Mouse (Mus musculus) hindbrain, postnatal 0 days (tissue): ENCODE measurements around the gene Pnrc2. TPM values are rescaled to one million over a fixed set of nuclear protein-coding genes. Genes with fewer than 3 reads are reported as not detected.

Source experiments
- ATAC-seq: fragments of 200-750 bp; cut with Nextera tagmentation; 2 replicates; pipeline ENCODE4 v1.8.0; 2017; ENCODE audit warnings: mild to moderate bottlenecking, moderate TSS enrichment, moderate library complexity
- DNase-seq: peaks from one replicate; pipeline ENCODE4 v3.0.0-alpha.2; 2015; ENCODE audit warnings: low spot score
- H3K27ac ChIP-seq: fragments of 300-500 bp; sonication (generic); 2 replicates; pipeline ENCODE4 v1.5.1; 2014; ENCODE audit warnings: mild to moderate bottlenecking
- H3K27me3 ChIP-seq: fragments of 300-500 bp; sonication (generic); 2 replicates; pipeline ENCODE4 v1.6.1; 2014; ENCODE audit warnings: low read length, mixed read lengths; ENCODE audit not compliant: insufficient read depth
- H3K36me3 ChIP-seq: fragments of 300-500 bp; sonication (generic); 2 replicates; pipeline ENCODE4 v1.6.1; 2014; ENCODE audit warnings: low read length, mixed read lengths; ENCODE audit not compliant: insufficient read depth
- H3K4me1 ChIP-seq: fragments of 300-500 bp; sonication (generic); 2 replicates; pipeline ENCODE4 v1.6.1; 2014; ENCODE audit warnings: antibody characterized with exemption, low read length, mixed read lengths; ENCODE audit not compliant: insufficient read depth
- H3K4me2 ChIP-seq: fragments of 300-500 bp; sonication (generic); 2 replicates; pipeline ENCODE4 v1.6.1; 2014; ENCODE audit warnings: low read depth, mild to moderate bottlenecking, low read length, moderate library complexity, mixed read lengths
- H3K4me3 ChIP-seq: fragments of 300-500 bp; sonication (generic); 2 replicates; pipeline ENCODE4 v1.5.1; 2014; ENCODE audit warnings: low read length
- H3K9ac ChIP-seq: fragments of 300-500 bp; sonication (generic); replicated peaks from 2 replicates; pipeline ENCODE4 v1.6.1; 2014; ENCODE audit warnings: mild to moderate bottlenecking, low read length, moderate library complexity, mixed read lengths
- H3K9me3 ChIP-seq: fragments of 300-500 bp; sonication (generic); 2 replicates; pipeline ENCODE4 v1.6.1; 2016; ENCODE audit warnings: low read length, mixed read lengths
- CTCF ChIP-seq: IDR thresholded peaks from 2 replicates; pipeline ENCODE4 v1.5.1; 2016; ENCODE audit warnings: antibody characterized with exemption, control low read depth, low read depth
- WGBS: fragments of 180-500 bp; shearing (Covaris S2); extraction: QIAGEN DNeasy Blood & Tissue Kit; methylation state at CpG from one replicate; pipeline ENCODE4 v1.1.7; 2014; 5-methylcytosine and 5-hydroxymethylcytosine counted together
- polyA plus RNA-seq: library from polyadenylated mRNA; unstranded; fragments of >200 nt; fragmentation: Nextera tagmentation; extraction: Ambion mirVana; gene quantifications from 2 replicates; pipeline ENCODE4 v1.2.1, GENCODE M21; 2015
- total RNA-seq: library from RNA; depleted of rRNA; stranded (reverse); fragments of >200 nt; gene quantifications from 2 replicates; pipeline ENCODE4 v1.2.3, GENCODE M21; 2014

The Pnrc2 gene
- total and polyA plus RNA-seq, 2 experiments from 2014 or later: 54.9 to 81.7 TPM

GRCm38 (mm10) chr4:135904810-135905209 lies 31.2 kb upstream of the Pnrc2 start:
- no peaks in the 10 kb centered on the region for H3K27me3 ChIP-seq
- 55% methylated on average over 1 of the region's 1 CpGs for WGBS
- H3K9ac ChIP-seq: no peak overlapping the region
- H3K4me1 ChIP-seq: no peaks in the 10 kb centered on the region
- H3K4me3 ChIP-seq: no peak overlapping the region
- no peak for TF ChIP-seq CTCF
- ATAC-seq (no peak), DNase-seq (no peak)
- H3K27ac ChIP-seq: no peak overlapping the region
- no peaks in the 10 kb centered on the region for H3K9me3 ChIP-seq
- no peaks in the 10 kb centered on the region for H3K36me3 ChIP-seq
- H3K4me2 ChIP-seq: no peak overlapping the region

GRCm38 (mm10) chr4:135902606-135903242 lies 29.1 kb upstream of the Pnrc2 start:
- ATAC-seq (no peak), DNase-seq (no peak)
- Histone ChIP-seq H3K27me3 (no peaks in the 10 kb centered on the region), H3K9me3 (no peaks in the 10 kb centered on the region), H3K4me3 (no peak overlapping the region), H3K27ac (no peak overlapping the region), H3K4me2 (no peak overlapping the region), H3K9ac (no peak overlapping the region), H3K4me1 (no peaks in the 10 kb centered on the region), H3K36me3 (no peaks in the 10 kb centered on the region)
- no peak for TF ChIP-seq CTCF
- WGBS: 94% methylated on average over 4 of the region's 4 CpGs

GRCm38 (mm10) chr4:135900008-135900407 lies 26.4 kb upstream of the Pnrc2 start:
- Histone ChIP-seq H3K36me3 (no peaks in the 10 kb centered on the region), H3K27me3 (no peaks in the 10 kb centered on the region), H3K9ac (no peak overlapping the region), H3K4me2 (no peak overlapping the region), H3K27ac (no peak overlapping the region), H3K9me3 (no peaks in the 10 kb centered on the region), H3K4me1 (no peaks in the 10 kb centered on the region), H3K4me3 (no peak overlapping the region)
- no peak for TF ChIP-seq CTCF
- no peak for DNase-seq
- ATAC-seq: no peak
- whole genome bisulfite sequencing: 81% methylated on average over 5 of the region's 5 CpGs

GRCm38 (mm10) chr4:135899050-135899448 lies 25.4 kb upstream of the Pnrc2 start:
- ATAC-seq (no peak), DNase-seq (no peak)
- no peak overlapping the region for H3K27ac ChIP-seq
- no peaks in the 10 kb centered on the region for H3K4me1 ChIP-seq
- no peaks in the 10 kb centered on the region for H3K36me3 ChIP-seq
- 90% methylated on average over 7 of the region's 7 CpGs for WGBS
- H3K9ac ChIP-seq: no peak overlapping the region
- H3K4me3 ChIP-seq: no peak overlapping the region
- no peaks in the 10 kb centered on the region for H3K9me3 ChIP-seq
- H3K27me3 ChIP-seq: no peaks in the 10 kb centered on the region
- no peak for TF ChIP-seq CTCF
- H3K4me2 ChIP-seq: no peak overlapping the region

GRCm38 (mm10) chr4:135898380-135899049 lies 24.9 kb upstream of the Pnrc2 start:
- Histone ChIP-seq H3K4me1 (no peaks in the 10 kb centered on the region), H3K4me3 (no peak overlapping the region), H3K27me3 (no peaks in the 10 kb centered on the region), H3K4me2 (no peak overlapping the region), H3K9ac (no peak overlapping the region), H3K27ac (no peak overlapping the region), H3K36me3 (no peaks in the 10 kb centered on the region), H3K9me3 (no peaks in the 10 kb centered on the region)
- DNase-seq: no peak
- TF ChIP-seq CTCF: no peak
- WGBS: 77% methylated on average over 8 of the region's 9 CpGs
- no peak for ATAC-seq

GRCm38 (mm10) chr4:135896157-135896556 lies 22.5 kb upstream of the Pnrc2 start:
- TF ChIP-seq CTCF: no peak
- Histone ChIP-seq H3K4me2 (no peak overlapping the region), H3K27me3 (no peaks in the 10 kb centered on the region), H3K4me3 (no peak overlapping the region), H3K27ac (no peak overlapping the region), H3K4me1 (no peaks in the 10 kb centered on the region), H3K9ac (no peak overlapping the region), H3K36me3 (no peaks in the 10 kb centered on the region), H3K9me3 (no peaks in the 10 kb centered on the region)
- DNase-seq (no peak), ATAC-seq (no peak)
- WGBS: 73% methylated on average over 6 of the region's 6 CpGs

GRCm38 (mm10) chr4:135895071-135895571 lies 21.5 kb upstream of the Pnrc2 start, which contains the start of gene Cnr2:
TSS of gene Cnr2 (plus strand) at chr4:135895394.
- H3K27me3 ChIP-seq: no peaks in the 10 kb centered on the region
- no peaks in the 10 kb centered on the region for H3K9me3 ChIP-seq
- H3K4me2 ChIP-seq: no peak within 1 kb of the TSS
- WGBS: 59% methylated on average over 8 of the region's 8 CpGs
- no peak for ATAC-seq
- no peaks in the 10 kb centered on the region for H3K4me1 ChIP-seq
- no peak within 1 kb of the TSS for H3K9ac ChIP-seq
- no peaks in the 10 kb centered on the region for H3K36me3 ChIP-seq
- TF ChIP-seq CTCF: no peak
- no peak for DNase-seq
- H3K4me3 ChIP-seq: no peak within 1 kb of the TSS
- H3K27ac ChIP-seq: no peak within 1 kb of the TSS
